Mouse (Mus musculus) retina, embryonic 14.5 days (tissue): ENCODE results near the gene Sf3b3.

Source experiments
- DNase-seq: peaks from one replicate; pipeline ENCODE4 v3.0.0-alpha.2; 2015; ENCODE audit warnings: low spot score

Gene Sf3b3

GRCm38 (mm10) chr8:110847645-110848495, 1.3 kb upstream of the Sf3b3 start:
- DNase-seq, result no peak

GRCm38 (mm10) chr8:110847171-110847549, 573 bp upstream of the Sf3b3 start:
- no peak for DNase-seq

- DNase-seq, result peak; percentile 27
Measured at GRCm38 (mm10) chr8:110845821-110846404, 674 bp downstream of the Sf3b3 start.

- DNase-seq, result no peak
Measured at GRCm38 (mm10) chr8:110844941-110845340, 1.6 kb downstream of the Sf3b3 start.

- DNase-seq, result no peak
Measured at GRCm38 (mm10) chr8:110843207-110843606, 3.4 kb downstream of the Sf3b3 start.

- peak; percentile 8 for DNase-seq
Measured at GRCm38 (mm10) chr8:110842012-110842574, 4.5 kb downstream of the Sf3b3 start.

GRCm38 (mm10) chr8:110831956-110832355, 14.6 kb downstream of the Sf3b3 start:
- no peak for DNase-seq

- DNase-seq, result no peak
Measured at GRCm38 (mm10) chr8:110828511-110828910, 18.1 kb downstream of the Sf3b3 start.

GRCm38 (mm10) chr8:110824861-110825260, 21.7 kb downstream of the Sf3b3 start:
- DNase-seq, result no peak

GRCm38 (mm10) chr8:110821960-110822359, 24.6 kb downstream of the Sf3b3 start:
- no peak for DNase-seq

- DNase-seq, result no peak
Measured at GRCm38 (mm10) chr8:110820257-110820656, 26.3 kb downstream of the Sf3b3 start.

GRCm38 (mm10) chr8:110818593-110818992, 28.0 kb downstream of the Sf3b3 start:
- DNase-seq, result no peak

GRCm38 (mm10) chr8:110816990-110817389, 29.6 kb downstream of the Sf3b3 start:
- DNase-seq, result no peak

- no peak for DNase-seq
Measured at GRCm38 (mm10) chr8:110815308-110815707, 31.3 kb downstream of the Sf3b3 start.

- no peak for DNase-seq
Measured at GRCm38 (mm10) chr8:110813081-110813812, 33.3 kb downstream of the Sf3b3 start.

- no peak for DNase-seq
Measured at GRCm38 (mm10) chr8:110812349-110813080, 34.1 kb downstream of the Sf3b3 start.

GRCm38 (mm10) chr8:110811793-110812192, 34.8 kb downstream of the Sf3b3 start:
- DNase-seq, result no peak

GRCm38 (mm10) chr8:110811116-110811515, 35.5 kb downstream of the Sf3b3 start:
- no peak for DNase-seq

GRCm38 (mm10) chr8:110810481-110811065, 36.0 kb downstream of the Sf3b3 start:
- no peak for DNase-seq

- DNase-seq, result no peak
Measured at GRCm38 (mm10) chr8:110809831-110810230, 36.8 kb downstream of the Sf3b3 start.
